Mouse (Mus musculus) kidney, embryonic 16.5 days (tissue): Measurements from ENCODE around the gene Krt80. TPM values are rescaled to one million over a fixed set of nuclear protein-coding genes. Genes with fewer than 3 reads are reported as not detected.
A peak's percentile ranks its signal among the peaks of the same experiment; 100 is the strongest.

Experiments
- ATAC-seq: fragments of 200-750 bp; cut with Nextera tagmentation; 2 replicates; pipeline ENCODE4 v1.8.0; 2017; ENCODE audit warnings: moderate TSS enrichment; ENCODE audit not compliant: low FRiP score, low TSS enrichment
- H3K27ac ChIP-seq: fragments of 300-500 bp; sonication (generic); 2 replicates; pipeline ENCODE4 v1.5.1; 2014; ENCODE audit warnings: low read length
- H3K27me3 ChIP-seq: fragments of 300-500 bp; sonication (generic); 2 replicates; pipeline ENCODE4 v1.6.1; 2014; ENCODE audit warnings: low read length, control low read depth, mixed read lengths; ENCODE audit not compliant: insufficient read depth
- H3K36me3 ChIP-seq: fragments of 300-500 bp; sonication (generic); 2 replicates; pipeline ENCODE4 v1.6.1; 2014; ENCODE audit warnings: low read length, control low read depth, mixed read lengths; ENCODE audit not compliant: insufficient read depth
- H3K4me1 ChIP-seq: fragments of 300-500 bp; sonication (generic); 2 replicates; pipeline ENCODE4 v1.6.1; 2014; ENCODE audit warnings: low read length, control low read depth, mixed read lengths; ENCODE audit not compliant: insufficient read depth
- H3K4me2 ChIP-seq: fragments of 300-500 bp; sonication (generic); replicated peaks from 2 replicates; pipeline ENCODE4 v1.6.1; 2014; ENCODE audit warnings: low read depth, low read length
- H3K4me3 ChIP-seq: fragments of 300-500 bp; sonication (generic); 2 replicates; pipeline ENCODE4 v1.5.1; 2014; ENCODE audit warnings: mild to moderate bottlenecking, low read length
- H3K9ac ChIP-seq: fragments of 300-500 bp; sonication (generic); replicated peaks from 2 replicates; pipeline ENCODE4 v1.6.1; 2014; ENCODE audit warnings: low read length
- H3K9me3 ChIP-seq: fragments of 300-500 bp; sonication (generic); 2 replicates; pipeline ENCODE4 v1.6.1; 2016; ENCODE audit warnings: low read length, control low read depth
- WGBS: fragments of 180-500 bp; shearing (Covaris S2); extraction: QIAGEN DNeasy Blood & Tissue Kit; methylation state at CpG from one replicate; pipeline ENCODE4 v1.1.7; 2014; 5-methylcytosine and 5-hydroxymethylcytosine counted together
- polyA plus RNA-seq: library from polyadenylated mRNA; unstranded; fragments of >200 nt; fragmentation: Nextera tagmentation; extraction: Ambion mirVana; gene quantifications from 2 replicates; pipeline ENCODE4 v1.2.1, GENCODE M21; 2015

Gene Krt80
- polyA plus RNA-seq, 1 experiment from 2014 or later = 1.7 TPM

DNA sequence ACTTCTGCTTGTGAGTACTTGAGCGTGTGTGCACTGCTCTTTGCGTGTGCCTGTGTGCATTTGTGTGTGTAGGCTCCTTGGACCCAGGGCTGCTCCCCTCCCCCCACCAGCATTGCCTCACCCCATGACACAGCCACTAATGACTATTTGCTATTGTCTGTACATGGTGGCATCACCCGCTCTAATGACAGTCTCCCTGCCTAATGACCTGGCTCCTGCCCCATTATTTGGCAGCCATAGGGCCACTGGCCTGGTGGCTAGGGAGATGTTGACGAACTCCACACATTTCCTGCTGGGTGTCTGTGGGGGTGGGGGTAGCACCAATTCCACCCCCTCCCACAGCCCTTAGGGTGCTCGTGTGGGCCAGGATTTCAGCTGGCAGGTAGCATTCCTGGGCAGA, 8.7 kb upstream of the Krt80 start:
- H3K27me3 ChIP-seq = 0 out of 2 replicates have a peak, but pooled peaks cover 2% of the 10 kb centered on the region
- no peak for ATAC-seq
- H3K9ac ChIP-seq = no peak overlapping the region
- 84% methylated on average over 5 of the region's 5 CpGs for WGBS
- H3K36me3 ChIP-seq = no peaks in the 10 kb centered on the region
- peaks cover 35% of the 10 kb centered on the region for H3K4me1 ChIP-seq
- no peaks in the 10 kb centered on the region for H3K9me3 ChIP-seq
- no peak overlapping the region for H3K4me3 ChIP-seq
- H3K27ac ChIP-seq = no peak overlapping the region
- H3K4me2 ChIP-seq = no peak overlapping the region

DNA sequence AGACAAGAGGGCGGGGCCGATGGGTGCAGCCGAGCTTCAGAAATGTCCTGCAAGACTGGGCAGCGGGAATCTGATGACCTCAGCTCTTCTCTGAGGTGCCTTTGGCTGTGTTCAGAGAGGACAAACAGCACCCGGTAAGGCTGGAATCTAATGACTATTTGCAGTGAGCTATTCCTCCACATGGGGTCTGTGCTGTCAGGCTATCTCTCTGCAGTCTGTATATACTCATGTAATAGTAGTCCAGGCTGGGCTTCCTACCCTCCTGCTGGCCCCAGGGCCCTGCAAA, 6.8 kb upstream of the Krt80 start:
- Histone ChIP-seq H3K27ac (peak overlapping the region; percentile 64), H3K4me2 (no peak overlapping the region), H3K36me3 (no peaks in the 10 kb centered on the region), H3K27me3 (0 out of 2 replicates have a peak, but pooled peaks cover 2% of the 10 kb centered on the region), H3K4me1 (peaks cover 43% of the 10 kb centered on the region), H3K9ac (no peak overlapping the region; the same call in 1 of the 2 replicates), H3K4me3 (no peak overlapping the region), H3K9me3 (no peaks in the 10 kb centered on the region)
- peak; percentile 72 for ATAC-seq
- WGBS = 39% methylated on average over 5 of the region's 5 CpGs

DNA sequence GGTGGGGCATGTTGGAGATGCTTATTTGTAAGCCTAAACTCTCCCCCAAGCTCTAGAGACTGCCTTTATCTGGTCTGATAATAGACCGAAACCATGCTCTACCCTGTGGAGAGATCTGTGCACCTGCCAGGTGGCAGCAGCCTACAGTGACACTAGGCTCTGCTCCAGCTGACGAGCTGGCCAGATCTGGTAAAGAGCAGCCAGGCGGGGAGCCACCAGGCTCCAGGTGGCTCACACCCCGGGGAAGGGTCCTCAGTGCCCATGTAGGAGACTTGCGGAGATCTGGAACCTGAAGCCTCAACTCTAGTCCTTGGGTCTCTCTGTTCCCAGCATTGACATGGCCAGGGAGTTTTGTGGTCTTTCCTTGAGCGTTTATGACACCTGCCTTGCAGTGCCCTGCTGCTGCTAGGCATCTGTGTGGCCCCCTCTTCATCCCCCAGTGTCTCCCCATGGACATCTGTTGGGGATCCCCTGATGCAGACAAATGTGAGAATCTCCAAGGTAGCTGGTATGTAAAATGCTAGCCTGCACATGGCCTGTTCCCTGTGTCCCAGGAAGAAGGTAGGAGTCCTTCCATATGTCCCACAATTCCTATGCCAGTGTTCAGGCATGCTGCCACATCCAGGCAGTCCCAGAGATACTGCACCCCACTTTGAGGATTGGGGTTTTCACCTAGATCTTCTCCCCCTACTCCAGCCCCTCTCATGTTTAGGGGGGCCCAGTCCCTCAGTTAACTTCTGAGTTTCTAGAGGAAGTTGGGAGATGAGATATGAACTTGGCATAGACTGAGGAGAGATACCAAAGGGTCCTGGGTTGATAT, 6.2 kb upstream of the Krt80 start:
- H3K9me3 ChIP-seq = no peaks in the 10 kb centered on the region
- 72% methylated on average over 6 of the region's 6 CpGs for WGBS
- peaks cover 46% of the 10 kb centered on the region for H3K4me1 ChIP-seq
- ATAC-seq = no peak
- peak overlapping the region; percentile 20; the same call in 1 of the 2 replicates for H3K27ac ChIP-seq
- H3K4me3 ChIP-seq = no peak overlapping the region
- no peak overlapping the region for H3K9ac ChIP-seq
- no peaks in the 10 kb centered on the region for H3K36me3 ChIP-seq
- no peak overlapping the region for H3K4me2 ChIP-seq
- H3K27me3 ChIP-seq = 0 out of 2 replicates have a peak, but pooled peaks cover 2% of the 10 kb centered on the region

DNA sequence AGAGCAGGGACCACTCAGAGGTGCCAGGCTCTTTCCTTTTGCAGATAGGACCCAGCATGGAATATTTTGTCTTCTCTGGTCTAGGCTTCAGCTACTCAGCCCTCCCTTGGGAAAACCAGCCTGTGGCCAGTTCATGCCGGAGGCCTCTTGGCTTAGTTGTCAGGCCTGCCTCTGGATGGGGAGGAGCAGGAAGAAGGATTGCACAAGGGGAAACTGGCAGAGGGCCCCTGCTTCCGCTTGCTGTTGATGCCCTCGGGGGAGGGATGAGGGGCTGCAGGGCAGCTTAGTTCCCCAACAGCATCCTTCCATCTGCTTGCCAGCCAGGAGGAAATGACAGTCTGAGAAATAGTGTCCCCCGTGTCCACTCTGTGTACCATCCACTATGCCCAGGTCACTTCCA, 4.9 kb upstream of the Krt80 start:
- no peaks in the 10 kb centered on the region for H3K36me3 ChIP-seq
- peaks cover 53% of the 10 kb centered on the region for H3K4me1 ChIP-seq
- no peak overlapping the region for H3K4me2 ChIP-seq
- peak overlapping the region; percentile 35; the same call in 1 of the 2 replicates for H3K27ac ChIP-seq
- ATAC-seq = no peak
- 0 out of 2 replicates have a peak, but pooled peaks cover 2% of the 10 kb centered on the region for H3K27me3 ChIP-seq
- peak overlapping the region; percentile 24; the same call in 1 of the 2 replicates for H3K9ac ChIP-seq
- no peak overlapping the region for H3K4me3 ChIP-seq
- WGBS = 26% methylated on average over 4 of the region's 4 CpGs
- H3K9me3 ChIP-seq = no peaks in the 10 kb centered on the region

DNA sequence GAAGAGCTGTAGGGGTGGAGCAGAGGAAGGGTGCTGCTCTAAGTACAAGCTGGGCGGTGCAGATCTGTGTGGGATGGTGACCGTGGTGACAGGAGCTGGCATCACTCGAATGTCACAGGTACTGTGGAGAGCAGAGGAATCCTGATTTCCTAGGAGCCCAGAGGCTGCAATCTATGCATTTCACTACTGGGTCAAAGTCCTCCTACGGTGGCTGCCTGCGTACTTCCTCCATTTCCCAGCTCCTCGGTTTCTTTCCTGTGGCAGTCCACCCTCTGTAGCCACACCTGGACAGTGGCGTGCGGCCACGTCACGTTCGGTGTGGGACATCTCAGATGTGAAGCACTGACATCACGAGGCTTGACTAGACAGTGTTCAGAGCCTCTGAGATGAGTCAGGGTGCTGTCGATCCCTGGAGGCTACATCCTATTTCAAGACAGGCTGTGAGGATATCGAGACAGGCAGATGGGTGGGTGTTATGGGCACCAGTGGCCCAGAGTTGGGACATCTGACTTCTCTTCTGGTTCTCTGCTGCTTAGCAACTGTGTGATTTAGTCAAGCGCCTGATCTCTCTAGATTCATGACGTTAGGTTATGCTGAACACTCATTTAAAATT, 3.4 kb upstream of the Krt80 start:
- H3K36me3 ChIP-seq = no peaks in the 10 kb centered on the region
- no peaks in the 10 kb centered on the region for H3K9me3 ChIP-seq
- H3K9ac ChIP-seq = no peak overlapping the region; the same call in 1 of the 2 replicates
- no peak overlapping the region for H3K4me2 ChIP-seq
- peaks cover 66% of the 10 kb centered on the region for H3K4me1 ChIP-seq
- no peak for ATAC-seq
- 0 out of 2 replicates have a peak, but pooled peaks cover 2% of the 10 kb centered on the region for H3K27me3 ChIP-seq
- no peak overlapping the region for H3K27ac ChIP-seq
- H3K4me3 ChIP-seq = no peak overlapping the region
- 86% methylated on average over 16 of the region's 16 CpGs for WGBS

DNA sequence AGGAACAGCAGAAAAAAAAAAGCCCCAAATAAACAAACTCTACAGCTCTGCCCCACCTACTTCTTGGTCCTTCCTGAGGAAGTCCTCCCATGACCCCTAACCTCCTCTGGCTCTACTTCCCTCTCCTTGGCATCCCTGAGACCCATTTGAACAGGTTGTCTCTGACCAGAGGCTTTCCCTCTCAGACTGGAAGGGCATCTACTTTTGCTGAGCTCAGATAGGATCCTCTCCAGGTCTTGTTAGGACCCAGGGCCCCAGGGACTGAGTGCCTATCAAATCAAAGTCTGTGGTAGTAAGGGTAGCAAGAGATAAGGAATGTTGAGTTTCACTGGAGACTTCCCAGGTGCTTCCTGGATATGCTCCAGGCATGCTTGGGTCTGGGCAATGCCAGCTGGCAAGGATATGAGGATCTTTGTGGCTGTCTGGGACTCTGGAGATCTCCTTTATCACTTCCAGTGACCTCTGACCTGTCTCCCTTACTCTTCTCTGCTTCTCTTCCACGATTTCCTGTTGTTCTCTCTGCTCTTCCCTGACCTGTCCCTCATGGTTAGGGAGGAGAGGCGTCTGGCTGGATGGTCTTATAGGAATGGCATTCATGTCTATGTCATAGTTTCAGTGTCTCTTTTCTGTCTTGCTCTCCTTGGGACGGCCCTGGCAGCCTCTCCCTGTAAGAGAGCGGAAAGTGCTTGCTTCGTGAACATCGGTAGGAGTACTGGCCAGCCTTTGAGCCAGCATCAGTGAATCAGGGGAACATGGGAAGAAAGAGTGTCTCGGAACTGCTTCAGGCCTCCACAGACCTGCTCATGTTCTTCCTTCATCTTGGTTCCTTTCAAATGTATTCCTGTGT, 2.4 kb upstream of the Krt80 start:
- no peaks in the 10 kb centered on the region for H3K36me3 ChIP-seq
- H3K27me3 ChIP-seq = 0 out of 2 replicates have a peak, but pooled peaks cover 2% of the 10 kb centered on the region
- H3K27ac ChIP-seq = no peak overlapping the region
- no peak overlapping the region for H3K4me2 ChIP-seq
- no peak overlapping the region for H3K9ac ChIP-seq
- ATAC-seq = no peak
- no peak overlapping the region for H3K4me3 ChIP-seq
- H3K4me1 ChIP-seq = peaks cover 65% of the 10 kb centered on the region
- no peaks in the 10 kb centered on the region for H3K9me3 ChIP-seq
- WGBS = 67% methylated on average over 7 of the region's 7 CpGs

DNA sequence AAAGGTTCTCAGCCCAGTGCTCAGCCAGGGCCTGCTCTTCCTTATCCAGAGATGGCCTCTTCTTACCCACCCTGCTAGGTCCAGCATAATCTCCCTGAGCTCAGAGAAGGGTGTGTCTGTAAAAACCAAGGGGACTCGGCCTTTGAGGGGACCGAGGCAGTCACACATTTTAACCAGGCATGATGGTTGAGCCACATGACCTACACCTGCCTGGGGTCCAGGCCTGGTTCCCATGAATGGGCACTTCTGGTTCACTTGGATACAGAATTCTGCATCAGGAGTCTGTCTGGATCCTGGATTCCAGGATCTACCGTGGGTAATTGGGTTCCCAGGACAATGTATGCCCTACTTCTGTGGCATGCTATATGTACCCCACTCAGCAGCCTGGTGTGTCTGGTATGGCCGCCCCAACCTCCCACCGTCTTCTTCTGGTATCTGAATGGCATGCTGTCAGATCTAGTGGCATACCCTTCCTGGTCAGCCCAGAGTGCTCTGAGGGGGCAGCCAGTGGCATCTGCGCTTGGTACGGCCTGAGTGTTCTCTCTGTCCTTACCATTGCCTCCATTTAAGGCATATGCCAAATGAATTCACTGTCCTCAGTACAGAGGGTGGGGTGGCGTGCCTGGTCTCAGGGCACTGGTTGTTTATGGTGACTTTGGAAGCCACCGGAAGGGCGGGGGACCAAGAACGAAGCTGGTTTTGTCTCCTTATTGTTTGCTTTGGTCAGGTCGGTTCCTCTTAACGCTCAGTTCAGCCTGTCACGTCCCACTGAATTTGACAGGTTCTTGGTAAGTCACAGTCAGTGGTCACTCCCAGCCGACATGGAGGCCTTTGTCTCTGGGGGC, 1.4 kb upstream of the Krt80 start:
- no peak overlapping the region for H3K9ac ChIP-seq
- ATAC-seq = no peak
- 69% methylated on average over 15 of the region's 15 CpGs for WGBS
- no peaks in the 10 kb centered on the region for H3K36me3 ChIP-seq
- no peak overlapping the region for H3K4me3 ChIP-seq
- H3K27me3 ChIP-seq = 0 out of 2 replicates have a peak, but pooled peaks cover 2% of the 10 kb centered on the region
- H3K4me2 ChIP-seq = no peak overlapping the region
- peaks cover 59% of the 10 kb centered on the region for H3K4me1 ChIP-seq
- 0 out of 2 replicates have a peak overlapping the region, but pooled peaks have one; percentile 72 for H3K27ac ChIP-seq
- no peaks in the 10 kb centered on the region for H3K9me3 ChIP-seq

DNA sequence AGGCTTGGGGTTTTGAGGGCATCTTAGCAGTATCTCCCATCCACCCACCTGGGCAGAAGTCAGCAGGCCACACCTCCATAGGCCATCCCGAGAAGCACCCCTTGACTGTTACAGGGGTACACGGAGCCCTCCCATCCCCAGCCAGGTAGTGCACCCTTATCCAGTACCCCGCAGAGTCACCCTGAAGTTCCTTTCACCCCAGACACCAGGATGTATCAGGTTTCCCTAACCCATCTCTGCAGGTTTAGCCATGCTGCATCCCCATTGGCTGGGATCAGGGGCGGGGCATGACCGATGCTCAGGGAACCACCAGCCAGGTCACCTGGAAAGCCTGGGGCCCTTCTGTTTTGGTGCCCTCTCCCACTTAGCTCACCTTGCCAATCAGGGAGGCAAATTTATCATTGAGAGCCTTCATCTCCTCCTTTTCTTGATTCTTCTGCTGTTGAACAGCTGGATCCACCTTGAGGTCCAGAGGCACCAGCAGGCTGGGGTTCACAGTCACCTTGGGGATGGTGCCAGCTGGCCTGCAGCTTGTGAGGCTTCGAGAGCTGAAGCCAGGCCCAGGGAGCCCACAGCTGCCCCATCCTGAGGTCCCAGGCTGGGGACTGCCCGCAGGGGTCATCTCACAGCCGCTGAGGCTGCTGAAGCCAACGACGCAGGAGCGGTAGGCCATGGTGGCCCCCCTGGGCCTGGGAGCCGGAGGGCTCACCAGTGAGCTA, 421 bp downstream of the Krt80 start:
- peak overlapping the region; percentile 83 for H3K27ac ChIP-seq
- WGBS = 42% methylated on average over 12 of the region's 12 CpGs
- H3K4me2 ChIP-seq = no peak overlapping the region; the same call in 1 of the 2 replicates
- no peak for ATAC-seq
- no peaks in the 10 kb centered on the region for H3K36me3 ChIP-seq
- no peak overlapping the region; the same call in 1 of the 2 replicates for H3K9ac ChIP-seq
- H3K27me3 ChIP-seq = no peaks in the 10 kb centered on the region
- no peaks in the 10 kb centered on the region for H3K9me3 ChIP-seq
- peaks cover 50% of the 10 kb centered on the region for H3K4me1 ChIP-seq
- H3K4me3 ChIP-seq = no peak overlapping the region
